Mouse (Mus musculus): ENCODE results near the gene Cc2d2a.
A peak's percentile ranks its signal among the peaks of the same experiment; 100 is the strongest.

Cc2d2a gene

DNA sequence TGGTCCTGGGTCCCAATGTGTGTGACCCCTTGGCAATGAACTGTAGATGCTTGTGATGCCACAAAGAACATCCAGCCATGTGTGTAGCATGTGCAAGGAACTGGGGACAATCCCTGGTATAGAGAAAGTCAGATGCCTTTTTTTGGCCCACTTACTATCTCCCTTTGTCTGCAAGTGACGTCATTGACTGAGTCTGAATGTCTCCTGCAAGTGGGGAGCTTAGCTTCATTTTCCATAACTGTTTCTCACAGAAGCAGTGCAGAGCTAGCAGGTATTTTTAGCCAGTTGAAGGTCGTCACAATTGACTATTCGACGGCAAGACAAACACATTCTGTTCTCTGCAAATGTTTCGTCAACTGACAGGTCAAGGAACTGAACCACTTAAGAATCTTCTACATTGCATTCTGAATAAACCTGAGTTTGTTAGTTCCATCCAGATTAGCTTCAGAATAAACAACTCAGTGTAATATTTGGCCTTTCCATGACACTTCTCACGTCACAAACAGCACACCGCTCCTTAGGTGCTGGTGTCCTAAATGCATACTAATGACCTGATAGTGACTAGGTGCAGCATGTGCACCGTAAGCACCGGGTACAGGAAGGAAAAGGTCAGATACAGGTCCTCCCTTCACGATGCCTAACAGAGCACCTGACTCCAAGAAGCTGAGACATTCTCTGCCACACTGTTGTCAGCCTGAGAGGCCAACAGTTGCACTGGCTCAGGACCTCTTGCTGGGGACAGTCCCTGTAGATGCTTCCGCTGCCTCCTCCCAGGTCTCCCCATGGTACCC lies 66.4 kb downstream of the Cc2d2a start:
- no peak for DNase-seq

- no peak for DNase-seq
Observed at GRCm38 (mm10) chr5:43732381-43732780, 70.2 kb downstream of the Cc2d2a start.

GRCm38 (mm10) chr5:43744187-43744586 lies 82.0 kb downstream of the Cc2d2a start:
- DNase-seq, result no peak

DNA sequence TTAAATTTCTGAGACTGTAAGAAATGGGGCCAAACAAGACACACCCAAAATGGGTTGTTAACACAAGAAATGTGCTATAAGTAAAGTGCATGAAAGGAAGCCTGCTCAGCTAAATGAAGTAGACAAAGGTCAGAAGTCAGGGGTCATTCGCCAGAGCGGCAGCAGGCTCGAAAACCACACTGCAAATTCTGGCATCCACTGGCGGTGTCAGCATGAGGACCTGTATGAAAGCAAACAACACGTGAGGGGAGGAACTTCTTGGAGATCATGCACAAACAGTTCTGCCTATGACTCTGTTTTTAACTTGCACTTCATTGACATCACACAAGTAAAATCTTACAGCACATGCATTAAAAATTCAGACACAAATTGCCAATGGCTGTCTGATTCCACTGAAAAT lies 83.0 kb downstream of the Cc2d2a start:
- no peak for DNase-seq

GRCm38 (mm10) chr5:43748039-43748438 lies 85.9 kb downstream of the Cc2d2a start:
- no peak for DNase-seq

GRCm38 (mm10) chr5:43749092-43749491 lies 86.9 kb downstream of the Cc2d2a start:
- no peak for DNase-seq

DNA sequence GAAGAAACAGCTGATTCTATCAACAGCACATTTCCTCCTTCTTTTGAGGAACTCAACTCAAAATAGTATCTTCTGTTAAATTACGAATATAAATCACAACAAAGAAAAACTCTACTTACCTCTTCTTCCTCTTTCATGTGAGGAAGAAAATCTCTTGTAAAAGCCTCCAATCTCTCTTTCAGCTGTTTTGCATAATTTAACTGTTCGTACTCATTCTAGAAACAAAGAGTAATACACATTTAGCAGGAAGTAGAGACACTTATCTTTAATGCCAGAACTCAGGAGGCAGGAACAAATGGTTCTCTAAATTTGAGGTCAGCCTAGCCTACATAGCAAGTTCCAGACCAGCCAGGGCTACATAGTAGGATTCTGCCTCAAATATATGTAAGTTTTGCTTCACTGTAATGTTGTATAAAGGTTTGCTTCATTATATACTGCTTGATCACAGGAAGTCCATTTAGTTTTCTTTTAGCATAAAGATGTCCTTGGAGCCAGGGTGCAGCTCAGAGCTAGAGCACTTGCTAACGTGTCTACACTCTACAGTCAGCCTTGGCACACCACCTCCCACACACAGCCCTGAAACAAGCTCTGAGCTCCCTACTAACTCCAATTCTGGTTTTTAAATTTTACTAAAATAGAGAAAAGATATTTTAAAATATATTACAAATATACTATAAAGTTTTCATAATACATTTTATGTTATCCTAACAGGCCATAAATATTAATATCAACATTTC lies 108.6 kb downstream of the Cc2d2a start:
- no peak for DNase-seq

DNA sequence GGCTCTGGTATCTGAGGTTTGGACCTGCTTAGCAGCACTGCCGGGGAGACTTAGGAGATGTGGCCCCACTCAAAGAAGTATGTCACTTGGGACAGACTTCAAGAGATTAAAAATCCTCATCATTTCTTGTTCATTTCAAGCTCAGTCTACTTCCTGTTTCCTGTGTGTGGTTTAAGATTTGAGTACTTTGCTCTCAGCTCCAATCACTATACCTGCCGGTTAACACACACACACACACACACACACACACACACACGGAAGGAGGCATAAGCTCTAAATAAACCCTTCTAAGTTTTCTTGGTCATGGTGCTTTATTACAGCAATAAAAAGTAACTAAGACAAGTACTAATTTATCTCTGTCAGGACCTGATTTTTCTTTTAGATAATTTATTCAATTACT lies 109.4 kb downstream of the Cc2d2a start:
- no peak for DNase-seq

DNA sequence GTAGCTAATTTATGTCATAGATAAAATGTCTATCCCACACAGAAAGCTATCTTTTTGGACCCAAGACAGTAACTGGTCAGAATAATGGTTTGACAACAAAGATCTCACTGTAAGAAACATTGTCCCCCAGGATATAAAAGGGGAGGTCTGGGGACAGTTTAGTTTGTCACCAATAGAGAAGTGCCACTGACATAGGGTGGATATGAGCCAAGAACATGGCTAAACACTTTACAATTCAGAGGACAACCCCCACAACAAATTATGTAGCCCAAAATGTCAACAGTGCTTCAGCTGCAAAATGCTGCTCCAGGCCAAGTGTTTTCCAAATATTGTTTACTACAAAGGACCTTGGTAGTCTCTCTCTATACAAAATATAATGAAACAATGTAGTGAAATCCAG lies 114.3 kb downstream of the Cc2d2a start:
- no peak for DNase-seq

- no peak for DNase-seq
Observed at GRCm38 (mm10) chr5:43776993-43777392, 114.8 kb downstream of the Cc2d2a start.

GRCm38 (mm10) chr5:43778583-43778982 lies 116.4 kb downstream of the Cc2d2a start:
- DNase-seq, result no peak

DNA sequence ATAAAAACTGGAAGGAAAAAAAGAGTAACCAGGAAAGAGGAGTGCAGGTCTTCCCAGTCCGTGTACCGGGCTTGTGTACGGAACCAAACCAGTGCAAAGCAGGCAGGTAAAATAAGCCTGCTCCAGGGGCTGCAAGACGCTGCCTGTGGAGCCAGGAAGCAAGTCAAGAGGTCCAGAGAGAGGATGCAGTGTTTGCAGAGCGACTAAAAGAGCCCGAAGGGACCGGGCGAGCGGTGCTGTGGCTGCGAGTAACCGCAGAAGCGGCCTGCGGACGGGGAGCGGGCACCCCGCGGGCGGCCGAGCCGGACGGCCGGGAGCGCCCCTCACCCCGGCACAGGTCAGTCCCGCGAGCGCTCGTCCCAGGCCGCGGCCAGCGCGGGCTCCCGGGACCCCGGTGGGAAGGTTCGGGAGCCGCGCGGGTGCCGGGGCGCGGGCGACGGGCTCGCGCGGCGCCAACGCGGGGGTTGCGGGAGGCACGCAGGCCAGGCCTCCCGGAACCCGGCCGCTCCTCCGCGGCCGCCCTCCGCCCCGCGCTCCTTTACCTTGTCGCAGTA lies 119.4 kb downstream of the Cc2d2a start:
- DNase-seq, result peak in 1 of 2 experiments; percentile 48

GRCm38 (mm10) chr5:43781977-43782930 lies 120.1 kb downstream of the Cc2d2a start:
- peak; percentile 68 to 92 for DNase-seq

DNA sequence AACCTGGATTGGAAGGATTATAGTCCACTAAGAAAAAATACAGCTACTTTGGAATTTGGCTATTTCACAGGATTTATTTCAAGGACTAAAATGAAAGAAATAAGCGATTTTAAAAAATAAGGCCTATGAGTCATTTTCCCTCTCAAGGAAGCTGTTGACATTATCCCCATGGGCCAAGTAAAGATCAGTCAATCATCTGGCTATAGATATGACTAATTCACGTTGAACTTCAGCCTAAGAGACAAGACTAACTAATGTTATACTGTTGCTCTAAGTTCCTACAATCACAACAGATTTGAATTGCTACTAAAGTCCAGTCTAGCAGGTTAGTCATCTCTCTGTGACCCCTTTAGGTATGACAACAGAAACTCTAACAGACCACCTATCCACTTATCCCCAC lies 121.8 kb downstream of the Cc2d2a start:
- DNase-seq, result no peak

DNA sequence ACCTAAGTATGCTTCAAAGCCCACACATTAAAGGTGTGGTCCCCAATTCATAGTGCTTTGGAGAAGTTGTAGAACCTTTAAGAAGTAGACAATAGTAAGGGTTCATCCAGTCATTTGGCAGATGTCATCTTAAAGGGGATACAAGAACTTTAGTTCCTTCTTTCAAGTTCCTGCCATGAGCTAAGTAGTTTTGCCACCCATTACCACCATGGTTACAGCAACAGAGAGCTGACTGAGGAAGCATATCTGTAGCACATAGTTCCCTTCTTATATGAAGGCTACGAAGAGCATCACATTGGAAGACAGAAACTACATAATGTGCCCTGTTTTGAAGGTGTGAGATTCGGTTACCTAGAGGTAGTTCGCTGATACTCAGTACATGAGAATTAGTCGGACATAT lies 124.5 kb downstream of the Cc2d2a start:
- DNase-seq, result no peak

GRCm38 (mm10) chr5:43787976-43788752 lies 126.0 kb downstream of the Cc2d2a start:
- no peak for DNase-seq
